Mouse (Mus musculus): ENCODE results near the gene Zfp182.

Zfp182 gene

DNA sequence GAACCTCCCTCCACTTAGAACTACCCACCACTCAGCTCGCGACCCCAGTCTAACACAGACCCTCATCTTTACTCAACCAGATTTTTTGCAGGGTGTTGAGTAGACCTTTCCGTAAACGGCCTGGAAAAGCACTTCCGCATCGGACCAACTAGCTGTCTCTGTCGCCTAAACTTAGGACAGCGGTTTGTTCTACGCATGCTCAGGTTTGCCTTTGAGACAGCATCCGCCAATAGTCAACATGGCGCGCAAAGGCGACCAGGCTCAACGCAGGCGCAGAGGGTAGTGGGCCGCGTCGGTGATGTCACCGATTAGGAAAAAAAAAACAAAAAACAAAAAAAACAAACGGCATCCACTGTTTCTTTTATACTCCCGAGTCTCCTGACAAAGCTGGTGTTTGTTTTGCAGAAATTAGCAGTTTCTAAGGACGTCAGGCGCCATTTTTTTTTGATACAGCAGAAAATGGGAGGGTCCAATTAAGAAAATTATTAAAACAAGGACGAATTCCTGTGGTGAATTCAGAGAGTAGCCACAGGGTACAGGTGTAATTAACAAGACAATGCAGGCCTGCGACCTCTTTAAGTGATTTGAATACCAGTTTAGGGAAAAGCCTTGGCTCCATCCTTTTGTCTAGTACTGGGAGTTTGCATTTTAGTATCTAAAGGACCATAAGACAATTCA, at the start of gene Zfp182:
Gene Zfp182, minus strand, starts transcription at position 451 of the 678 bp plus-strand sequence.
- DNase-seq (ENCODE audit: low read depth, low spot score): peak; percentile 49

DNA sequence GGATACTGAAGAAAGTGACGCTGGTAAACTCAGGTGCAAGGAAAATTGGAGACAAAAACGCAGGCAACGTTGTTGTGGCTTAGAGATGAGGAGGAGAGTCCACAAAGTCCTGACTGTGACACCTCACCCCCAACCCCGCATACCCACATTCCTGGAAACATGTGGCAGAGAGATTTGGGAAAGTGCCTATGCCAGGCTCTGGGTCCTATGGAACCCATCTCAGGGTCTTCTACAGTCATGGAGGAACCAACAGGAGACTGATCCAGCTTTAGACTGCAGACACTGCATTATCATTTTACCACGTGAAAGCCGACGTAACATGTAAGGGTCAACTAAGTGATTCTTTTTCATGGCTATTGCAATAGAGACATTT, 27.7 kb upstream of the Zfp182 start:
- no peak for DNase-seq (ENCODE audit: low read depth, low spot score)

DNA sequence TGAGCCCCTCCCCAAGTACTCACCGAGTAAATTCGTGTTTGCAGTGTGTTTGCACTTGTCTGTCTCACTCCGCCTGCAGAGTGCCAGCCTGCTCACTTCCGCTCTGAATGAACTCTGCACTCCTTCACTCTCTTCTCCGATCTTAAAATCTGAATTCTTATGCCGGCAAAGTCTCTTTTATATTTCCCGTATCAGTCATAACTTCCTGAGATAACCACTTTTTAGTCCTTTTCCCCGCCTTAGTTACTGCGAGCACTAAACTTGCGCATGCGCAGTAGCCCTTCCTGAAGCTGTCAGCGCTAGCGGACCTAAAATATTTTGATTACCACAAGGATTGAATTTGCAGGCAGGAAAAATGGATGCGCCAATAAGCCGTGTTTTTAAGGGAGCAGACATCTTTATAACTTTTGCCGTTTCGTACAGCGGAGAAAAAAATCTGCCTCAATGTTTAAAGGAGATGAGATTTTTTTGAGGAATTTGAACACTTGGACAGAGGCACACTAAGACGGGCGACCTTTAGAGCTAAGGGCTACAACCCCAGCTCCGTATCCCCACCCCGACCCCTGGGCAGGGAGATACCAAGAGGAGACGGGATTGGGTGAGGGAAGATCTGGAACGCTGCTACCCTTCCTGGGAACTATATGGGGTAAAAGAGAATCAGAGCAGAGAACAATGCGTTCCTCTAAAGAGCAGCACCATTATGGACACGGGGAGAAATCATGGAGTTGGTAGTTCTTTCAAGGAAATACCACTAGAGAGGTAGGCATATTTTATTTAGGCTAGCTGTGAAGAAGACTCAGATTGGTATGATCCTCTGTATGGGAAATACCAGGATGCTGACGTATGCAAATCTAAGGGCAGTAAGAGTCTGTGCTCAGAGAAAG, 27.1 kb upstream of the Zfp182 start, which contains the start of gene Zfp300:
Gene Zfp300, minus strand, starts transcription at position 545 of the 884 bp plus-strand sequence.
- DNase-seq (ENCODE audit: low read depth, low spot score): peak; percentile 43

DNA sequence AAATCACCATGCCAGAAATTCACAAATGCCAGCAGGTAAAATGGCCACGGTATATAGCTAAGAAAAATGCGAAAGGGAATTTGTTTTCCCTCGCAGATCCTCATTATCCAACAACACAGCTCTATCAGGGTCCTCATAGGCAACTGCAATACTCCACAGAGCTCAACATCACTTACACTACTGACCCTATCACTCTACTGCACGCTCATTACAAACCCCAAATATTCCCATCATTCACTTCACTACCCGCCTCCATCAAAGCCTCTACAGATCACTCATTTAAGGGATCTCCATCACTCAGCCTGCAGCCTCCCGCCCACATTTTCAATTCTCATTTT, 26.5 kb upstream of the Zfp182 start:
- no peak for DNase-seq (ENCODE audit: low read depth, low spot score)

DNA sequence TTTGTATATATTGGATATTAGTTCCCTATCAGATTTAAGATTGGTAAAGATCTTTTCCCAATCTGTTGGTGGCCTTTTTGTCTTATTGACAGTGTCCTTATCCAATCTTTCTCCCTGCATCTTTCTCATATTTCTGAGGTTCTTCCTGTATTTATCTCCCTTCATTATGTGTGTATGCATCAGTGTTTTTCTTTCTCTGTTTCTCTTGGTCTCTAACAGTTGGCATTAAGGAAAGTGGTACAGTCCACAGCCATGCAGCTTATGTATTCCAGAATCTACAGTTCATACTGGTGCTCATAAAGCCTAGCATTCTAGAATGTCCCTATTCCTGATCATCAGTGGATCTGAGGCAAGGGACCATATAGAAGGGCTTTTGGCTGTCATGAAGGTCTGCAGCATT, 6.0 kb upstream of the Zfp182 start, which contains the start of gene Spaca5:
Gene Spaca5, plus strand, starts transcription at position 301 of the 400 bp plus-strand sequence.
- no peak for DNase-seq (ENCODE audit: low read depth, low spot score)

DNA sequence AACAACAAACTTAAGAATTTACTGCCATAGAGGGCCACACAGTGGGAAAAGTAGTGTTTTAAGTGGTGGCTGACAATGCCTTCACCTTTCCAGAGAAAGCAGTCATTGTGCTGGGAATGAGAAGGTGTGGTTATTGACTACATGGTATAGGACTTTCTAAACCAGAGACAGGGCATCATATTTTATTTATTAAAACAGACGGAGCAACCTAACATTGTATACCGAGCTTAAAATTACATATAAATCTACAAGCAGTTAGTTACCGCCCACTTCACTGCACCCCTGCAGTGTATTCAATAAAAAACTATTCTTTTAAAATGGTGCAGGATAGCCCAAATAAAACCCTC, 401 bp upstream of the Zfp182 start:
- no peak for DNase-seq (ENCODE audit: low read depth, low spot score)

DNA sequence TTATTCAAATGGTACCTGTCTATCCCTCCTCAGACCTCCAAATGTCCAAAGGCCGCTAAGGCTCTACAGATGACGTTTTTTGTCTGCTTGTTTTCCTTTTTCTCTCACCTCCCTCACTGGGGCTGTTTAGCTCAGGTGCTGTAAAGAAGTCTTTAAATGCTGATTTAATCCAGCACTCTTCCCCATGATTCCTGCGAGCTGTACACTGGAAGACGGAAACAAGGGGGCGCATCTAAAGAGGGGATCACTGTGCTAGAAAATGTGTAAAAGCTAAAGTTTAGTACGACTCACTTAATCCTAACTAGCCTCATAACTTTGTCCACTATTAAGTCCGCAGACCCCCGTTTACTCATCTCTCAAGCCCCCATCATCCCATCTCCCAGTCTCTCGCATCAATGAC, 656 bp downstream of the Zfp182 start:
- no peak for DNase-seq (ENCODE audit: low read depth, low spot score)

DNA sequence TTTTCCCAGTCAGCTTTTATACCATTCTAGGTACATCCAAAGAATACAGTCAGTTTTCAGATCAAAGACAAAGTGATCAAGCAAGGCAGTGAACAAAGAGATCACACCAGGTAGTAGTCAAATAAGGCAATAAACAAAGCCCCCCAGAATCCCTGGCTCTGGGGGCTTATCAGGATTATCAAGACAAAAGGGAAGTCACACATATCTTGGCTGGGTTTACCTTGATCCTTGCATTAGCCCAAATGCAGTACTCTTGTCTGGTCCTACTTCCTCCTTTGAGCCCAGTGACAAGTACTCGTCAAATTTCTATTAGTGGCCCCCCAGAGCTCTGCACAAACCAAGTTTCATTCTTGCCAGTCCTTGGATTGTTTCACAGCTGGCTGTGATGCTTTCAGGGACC, 81.2 kb downstream of the Zfp182 start:
- no peak for DNase-seq (ENCODE audit: low read depth, low spot score)

Data from WW6 (cell line).